Mouse (Mus musculus): Measurements from ENCODE around the gene Iqsec1. TPM values are rescaled to one million over a fixed set of nuclear protein-coding genes. Genes with fewer than 3 reads are reported as not detected.

Gene Iqsec1
- polyA plus RNA-seq, 1 experiment from 2014 or later = 10.7 TPM

- 17% methylated on average over 4 of the region's 4 CpGs for WGBS
- H3K36me3 ChIP-seq = no peaks in the 10 kb centered on the region
- no peak overlapping the region for H3K4me3 ChIP-seq (replicated peaks)
- no peak overlapping the region for H3K4me2 ChIP-seq
- H3K9me3 ChIP-seq = no peaks in the 10 kb centered on the region
- H3K27me3 ChIP-seq (replicated peaks) = no peaks in the 10 kb centered on the region
- no peaks in the 10 kb centered on the region for H3K4me1 ChIP-seq
- no peak overlapping the region for H3K9ac ChIP-seq
- no peak overlapping the region for H3K27ac ChIP-seq
- no peak for ATAC-seq (ENCODE audit: insufficient read depth, low FRiP score, low read depth)
These were observed 165.2 kb downstream of the Iqsec1 start for GRCm38 (mm10) chr6:90823322-90823721.

DNA sequence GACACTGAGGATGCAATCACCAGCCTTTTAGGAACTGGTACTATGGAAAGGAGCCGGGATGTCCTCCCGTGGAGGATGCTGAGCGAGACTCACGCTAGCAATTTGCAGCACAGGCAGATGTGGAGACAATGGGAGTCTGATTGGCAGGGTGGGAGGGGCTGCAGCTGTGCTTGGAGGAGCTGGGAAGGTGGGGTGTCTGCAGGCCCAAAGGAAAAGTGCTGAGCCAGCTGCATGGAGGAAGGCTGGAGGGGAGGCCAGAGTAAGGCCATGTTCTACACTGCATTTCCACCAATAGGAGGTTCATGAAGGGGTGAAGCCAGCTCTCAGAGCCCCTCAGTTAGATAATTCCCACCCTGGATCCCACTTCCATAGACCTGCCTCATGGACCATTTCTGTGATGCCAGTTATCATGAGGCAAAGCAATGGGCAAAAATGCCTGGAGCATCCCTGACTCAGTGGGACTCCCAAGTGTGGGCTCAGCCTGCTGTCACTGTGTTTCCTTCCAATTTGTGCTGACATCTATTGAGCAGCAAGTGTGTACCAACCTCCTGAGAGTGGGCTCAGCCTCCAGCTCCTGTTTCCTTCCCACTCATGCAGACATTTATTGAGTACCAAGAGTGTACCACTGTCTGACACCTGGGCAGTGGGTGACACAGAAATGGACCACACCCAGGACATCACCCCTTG is 166.4 kb downstream of the Iqsec1 start:
- ATAC-seq (ENCODE audit: insufficient read depth, low FRiP score, low read depth) = no peak
- Histone ChIP-seq H3K36me3 (no peaks in the 10 kb centered on the region), H3K27ac (no peak overlapping the region), H3K27me3 (replicated peaks) (no peaks in the 10 kb centered on the region), H3K9ac (no peak overlapping the region), H3K4me1 (no peaks in the 10 kb centered on the region), H3K9me3 (no peaks in the 10 kb centered on the region), H3K4me2 (no peak overlapping the region), H3K4me3 (replicated peaks) (no peak overlapping the region)
- 65% methylated on average over 4 of the region's 4 CpGs for WGBS

DNA sequence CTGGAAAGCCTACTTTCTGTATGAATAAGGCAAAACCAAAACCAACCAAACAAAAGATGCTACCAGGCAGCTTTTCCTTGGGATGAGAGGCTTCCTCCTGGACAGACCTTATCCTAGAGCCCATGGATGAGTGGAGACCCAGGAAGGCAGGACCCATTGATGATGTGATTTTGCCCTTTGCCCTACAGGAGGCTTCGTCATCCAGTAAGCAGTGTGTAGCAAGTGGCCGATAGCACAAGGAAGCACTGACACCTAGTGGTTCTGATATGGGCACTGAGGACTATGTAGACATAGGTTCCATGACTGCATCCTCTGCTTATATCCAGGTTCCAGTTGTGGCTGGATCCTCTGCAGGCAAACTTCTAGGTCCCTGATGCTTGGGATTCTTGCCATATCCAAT is 168.6 kb downstream of the Iqsec1 start:
- ATAC-seq (ENCODE audit: insufficient read depth, low FRiP score, low read depth) = no peak
- no peak overlapping the region for H3K4me3 ChIP-seq (replicated peaks)
- no peaks in the 10 kb centered on the region for H3K36me3 ChIP-seq
- no peaks in the 10 kb centered on the region for H3K9me3 ChIP-seq
- no peak overlapping the region for H3K4me2 ChIP-seq
- H3K27me3 ChIP-seq (replicated peaks) = no peaks in the 10 kb centered on the region
- no peak overlapping the region for H3K27ac ChIP-seq
- no peaks in the 10 kb centered on the region for H3K4me1 ChIP-seq
- no peak overlapping the region for H3K9ac ChIP-seq
- WGBS = 54% methylated on average over 2 of the region's 2 CpGs

DNA sequence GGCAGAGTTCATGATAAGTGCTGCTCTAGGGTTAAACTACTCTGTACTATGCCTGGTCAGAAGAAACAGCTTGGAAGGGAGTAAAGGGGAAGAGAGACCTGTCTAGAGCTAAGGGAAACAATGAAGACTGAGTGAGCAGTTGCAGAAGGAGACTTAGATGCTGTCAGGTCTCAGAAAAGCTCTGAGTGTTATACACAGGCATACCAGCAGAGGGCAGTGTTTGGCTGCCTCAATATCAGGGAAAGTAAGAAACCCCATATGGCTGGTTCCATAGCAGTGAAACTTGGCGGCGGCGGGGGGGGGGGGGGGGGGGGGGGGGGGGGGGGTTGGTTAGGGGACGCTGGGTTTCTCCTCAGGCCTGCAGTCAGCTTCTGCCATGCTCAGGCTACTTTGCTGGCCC is 169.5 kb downstream of the Iqsec1 start:
- Histone ChIP-seq H3K9me3 (no peaks in the 10 kb centered on the region), H3K4me3 (replicated peaks) (no peak overlapping the region), H3K36me3 (no peaks in the 10 kb centered on the region), H3K4me1 (no peaks in the 10 kb centered on the region), H3K27ac (no peak overlapping the region), H3K4me2 (no peak overlapping the region), H3K27me3 (replicated peaks) (no peaks in the 10 kb centered on the region), H3K9ac (no peak overlapping the region)
- WGBS = 0% methylated on average over 1 of the region's 4 CpGs
- ATAC-seq (ENCODE audit: insufficient read depth, low FRiP score, low read depth) = no peak

DNA sequence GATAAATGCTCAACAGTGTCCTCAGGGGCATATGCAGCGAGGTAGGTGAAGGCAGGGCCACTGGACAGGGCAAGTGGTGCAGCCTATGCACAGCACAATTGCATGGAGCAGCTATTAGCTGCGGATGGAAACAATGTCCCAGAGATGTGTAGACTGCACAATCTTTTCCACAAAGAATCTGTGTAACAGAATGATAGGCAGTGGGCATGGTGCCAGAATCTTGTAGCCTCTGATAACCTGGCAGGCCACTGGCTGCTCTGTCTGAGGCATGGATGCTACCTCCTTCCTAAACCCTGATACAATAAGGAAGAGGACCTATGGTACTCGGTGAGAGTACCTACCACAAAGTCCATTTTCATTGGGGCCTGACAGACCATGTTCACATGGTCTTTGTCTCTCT is 171.9 kb downstream of the Iqsec1 start:
- no peaks in the 10 kb centered on the region for H3K27me3 ChIP-seq (replicated peaks)
- H3K9ac ChIP-seq = no peak overlapping the region
- H3K27ac ChIP-seq = no peak overlapping the region
- no peaks in the 10 kb centered on the region for H3K9me3 ChIP-seq
- no peak overlapping the region for H3K4me3 ChIP-seq (replicated peaks)
- H3K4me1 ChIP-seq = no peaks in the 10 kb centered on the region
- 72% methylated on average over 3 of the region's 3 CpGs for WGBS
- no peak overlapping the region for H3K4me2 ChIP-seq
- H3K36me3 ChIP-seq = no peaks in the 10 kb centered on the region
- no peak for ATAC-seq (ENCODE audit: insufficient read depth, low FRiP score, low read depth)

DNA sequence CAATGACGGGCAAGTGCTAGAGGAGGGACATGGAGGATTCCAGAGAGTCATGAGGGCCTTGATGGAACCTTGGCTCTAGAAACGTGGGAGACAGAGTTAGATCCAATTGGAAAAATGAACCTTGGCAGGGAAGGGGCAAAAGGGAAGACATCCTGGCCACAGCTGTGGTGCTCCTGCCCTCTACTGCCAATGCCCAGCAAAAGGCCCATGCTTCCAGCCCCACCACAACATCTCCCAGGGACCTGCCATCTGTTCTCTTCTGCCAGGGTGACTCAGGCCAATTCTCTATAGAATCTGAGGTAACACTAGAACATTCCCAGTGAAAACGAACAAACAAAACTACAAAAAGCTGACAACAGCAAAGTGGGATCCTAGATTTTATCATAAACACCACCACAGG is 173.1 kb downstream of the Iqsec1 start:
- no peak overlapping the region for H3K4me2 ChIP-seq
- H3K4me3 ChIP-seq (replicated peaks) = no peak overlapping the region
- no peaks in the 10 kb centered on the region for H3K9me3 ChIP-seq
- H3K36me3 ChIP-seq = no peaks in the 10 kb centered on the region
- no peak overlapping the region for H3K9ac ChIP-seq
- H3K4me1 ChIP-seq = no peaks in the 10 kb centered on the region
- H3K27ac ChIP-seq = no peak overlapping the region
- WGBS = 60% methylated on average over 3 of the region's 3 CpGs
- H3K27me3 ChIP-seq (replicated peaks) = no peaks in the 10 kb centered on the region
- no peak for ATAC-seq (ENCODE audit: insufficient read depth, low FRiP score, low read depth)

GRCm38 (mm10) chr6:90813526-90813925 is 175.0 kb downstream of the Iqsec1 start:
- H3K4me2 ChIP-seq = no peak overlapping the region
- H3K36me3 ChIP-seq = no peaks in the 10 kb centered on the region
- no peak overlapping the region for H3K4me3 ChIP-seq (replicated peaks)
- peaks cover 2% of the 10 kb centered on the region; the same call in 1 of the 2 replicates for H3K4me1 ChIP-seq
- 58% methylated on average over 1 of the region's 1 CpGs for WGBS
- no peaks in the 10 kb centered on the region for H3K9me3 ChIP-seq
- H3K27ac ChIP-seq = no peak overlapping the region
- H3K27me3 ChIP-seq (replicated peaks) = no peaks in the 10 kb centered on the region
- H3K9ac ChIP-seq = no peak overlapping the region
- ATAC-seq (ENCODE audit: insufficient read depth, low FRiP score, low read depth) = no peak

- ATAC-seq (ENCODE audit: insufficient read depth, low FRiP score, low read depth) = no peak
- Histone ChIP-seq H3K4me1 (peaks cover 4% of the 10 kb centered on the region; the same call in 1 of the 2 replicates), H3K4me3 (replicated peaks) (no peak overlapping the region), H3K27me3 (replicated peaks) (no peaks in the 10 kb centered on the region), H3K9me3 (no peaks in the 10 kb centered on the region), H3K4me2 (no peak overlapping the region), H3K27ac (no peak overlapping the region), H3K9ac (no peak overlapping the region), H3K36me3 (no peaks in the 10 kb centered on the region)
- WGBS = 85% methylated on average over 8 of the region's 8 CpGs
These were observed 175.9 kb downstream of the Iqsec1 start for GRCm38 (mm10) chr6:90812584-90812983.

- WGBS = 59% methylated on average over 3 of the region's 3 CpGs
- no peak for ATAC-seq (ENCODE audit: insufficient read depth, low FRiP score, low read depth)
- Histone ChIP-seq H3K9ac (no peak overlapping the region), H3K36me3 (no peaks in the 10 kb centered on the region), H3K27ac (no peak overlapping the region), H3K9me3 (no peaks in the 10 kb centered on the region), H3K27me3 (replicated peaks) (no peaks in the 10 kb centered on the region), H3K4me3 (replicated peaks) (no peak overlapping the region), H3K4me1 (peaks cover 4% of the 10 kb centered on the region; the same call in 1 of the 2 replicates), H3K4me2 (no peak overlapping the region)
These were observed 176.4 kb downstream of the Iqsec1 start for GRCm38 (mm10) chr6:90812072-90812471.

- no peak overlapping the region for H3K27ac ChIP-seq
- H3K36me3 ChIP-seq = no peaks in the 10 kb centered on the region
- no peaks in the 10 kb centered on the region for H3K27me3 ChIP-seq (replicated peaks)
- no peak overlapping the region for H3K4me3 ChIP-seq (replicated peaks)
- no peak overlapping the region for H3K9ac ChIP-seq
- H3K4me1 ChIP-seq = peaks cover 4% of the 10 kb centered on the region; the same call in 1 of the 2 replicates
- 54% methylated on average over 1 of the region's 1 CpGs for WGBS
- no peaks in the 10 kb centered on the region for H3K9me3 ChIP-seq
- H3K4me2 ChIP-seq = no peak overlapping the region
- no peak for ATAC-seq (ENCODE audit: insufficient read depth, low FRiP score, low read depth)
These were observed 177.9 kb downstream of the Iqsec1 start for GRCm38 (mm10) chr6:90810576-90810975.

DNA sequence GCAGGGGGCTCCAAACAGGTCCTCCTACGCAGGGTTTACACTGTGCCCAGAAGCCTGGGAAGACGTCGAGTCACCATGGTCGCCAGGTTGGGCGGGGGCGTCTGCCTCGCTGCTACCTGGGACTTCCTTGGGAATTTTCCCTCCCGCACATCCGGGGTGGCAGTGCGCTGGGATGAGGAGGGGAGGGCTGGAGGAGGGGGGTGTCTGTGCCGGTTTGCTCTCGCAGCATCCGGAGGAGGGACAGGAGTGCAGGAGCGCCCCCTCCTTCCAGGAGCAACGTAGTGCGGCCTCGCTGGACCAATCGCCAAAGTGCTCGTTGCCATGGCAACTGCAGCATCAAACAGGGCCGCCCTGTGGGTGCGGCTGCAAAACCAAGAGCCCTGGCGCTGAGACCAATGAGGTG is 178.5 kb downstream of the Iqsec1 start:
- no peak overlapping the region for H3K27ac ChIP-seq
- 2% methylated on average over 22 of the region's 22 CpGs for WGBS
- H3K4me1 ChIP-seq = peaks cover 4% of the 10 kb centered on the region; the same call in 1 of the 2 replicates
- H3K36me3 ChIP-seq = no peaks in the 10 kb centered on the region
- no peak overlapping the region for H3K9ac ChIP-seq
- no peak overlapping the region for H3K4me3 ChIP-seq (replicated peaks)
- H3K9me3 ChIP-seq = no peaks in the 10 kb centered on the region
- H3K27me3 ChIP-seq (replicated peaks) = no peaks in the 10 kb centered on the region
- H3K4me2 ChIP-seq = peak overlapping the region; percentile 36; the same call in 1 of the 2 replicates
- peak; percentile 56; the same call in 1 of the 2 replicates for ATAC-seq (ENCODE audit: insufficient read depth, low FRiP score, low read depth)

DNA sequence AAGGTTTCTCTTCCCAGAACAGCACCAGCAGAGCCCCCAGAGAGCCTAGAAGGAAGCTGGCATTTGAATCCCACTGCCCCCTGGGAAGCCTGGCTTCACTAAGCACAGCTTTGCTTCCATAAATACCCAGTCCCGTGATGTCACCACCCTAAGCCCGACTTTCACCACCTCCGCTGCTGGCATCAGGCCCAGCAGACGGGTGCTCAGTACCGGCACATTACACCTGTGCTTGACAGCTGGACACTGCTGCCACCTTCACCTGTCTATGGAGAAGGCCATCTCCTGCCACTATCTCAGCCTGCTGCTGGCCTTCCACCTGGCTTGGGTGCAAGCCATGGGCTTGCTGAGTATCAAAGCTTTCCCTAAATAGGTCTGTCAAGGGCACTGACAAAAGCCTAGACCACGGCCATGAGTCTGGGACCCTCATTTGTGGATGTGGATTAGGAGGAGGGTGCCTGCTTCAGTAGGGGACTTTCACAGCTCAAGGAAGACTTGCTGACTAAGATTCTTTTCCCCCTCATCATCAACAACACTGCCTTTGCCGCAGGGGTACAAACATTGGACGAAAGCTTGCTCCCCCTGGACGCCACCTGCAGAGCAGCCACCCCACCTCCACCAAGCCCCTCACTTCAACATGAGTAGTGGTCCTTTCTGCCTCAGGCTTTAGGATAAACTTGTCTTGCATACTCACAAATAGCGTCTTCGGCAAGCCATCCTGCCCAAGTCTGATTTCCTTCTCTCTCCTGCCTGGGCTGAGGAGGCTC is 179.2 kb downstream of the Iqsec1 start:
- H3K27ac ChIP-seq = no peak overlapping the region
- no peak overlapping the region for H3K4me3 ChIP-seq (replicated peaks)
- H3K9ac ChIP-seq = no peak overlapping the region
- H3K4me1 ChIP-seq = peaks cover 4% of the 10 kb centered on the region; the same call in 1 of the 2 replicates
- H3K4me2 ChIP-seq = no peak overlapping the region
- H3K36me3 ChIP-seq = no peaks in the 10 kb centered on the region
- WGBS = 62% methylated on average over 11 of the region's 11 CpGs
- ATAC-seq (ENCODE audit: insufficient read depth, low FRiP score, low read depth) = no peak
- no peaks in the 10 kb centered on the region for H3K9me3 ChIP-seq
- no peaks in the 10 kb centered on the region for H3K27me3 ChIP-seq (replicated peaks)

All from stomach, embryonic 15.5 days (tissue).